Mouse (Mus musculus) forebrain, embryonic 14.5 days (tissue): ENCODE results near the gene Mtln. TPM values are rescaled to one million over a fixed set of nuclear protein-coding genes. Genes with fewer than 3 reads are reported as not detected.

Experiments used
- polyA plus RNA-seq: library from polyadenylated mRNA; unstranded; fragments of >200 nt; fragmentation: Nextera tagmentation; extraction: Ambion mirVana; gene quantifications from 2 replicates; pipeline ENCODE4 v1.2.1, GENCODE M21; 2014

Gene Mtln
- polyA plus RNA-seq, 1 experiment from 2014 or later, result 40.5 TPM

Other genes starting within 250 kb of the Mtln start
- gene Zfp661, start 205.4 kb downstream of the Mtln start, polyA plus RNA-seq, result 9.1 and 9.4 TPM in 2 replicates
- 156 and 172 TPM in 2 replicates for gene Mrps5, start 205.3 kb downstream of the Mtln start, polyA plus RNA-seq
- gene Mal, start 135.8 kb downstream of the Mtln start, polyA plus RNA-seq, result 0.80 and 1.1 TPM in 2 replicates
- gene Mall, start 62.6 kb downstream of the Mtln start, polyA plus RNA-seq, result 0.71 and 1.0 TPM in 2 replicates
- gene Nphp1, start 3.6 kb downstream of the Mtln start, polyA plus RNA-seq, result 13.7 and 18.2 TPM in 2 replicates
- 8.4 and 10.5 TPM in 2 replicates for gene Bub1, start 39.4 kb upstream of the Mtln start, polyA plus RNA-seq
- gene Acoxl, start 46.4 kb upstream of the Mtln start, polyA plus RNA-seq, result not detected in 2 replicates